Mouse (Mus musculus) c-Kit-positive CD71-negative TER-119-negative erythroid progenitor cells, embryonic 14.5 days (primary cell): Measurements from ENCODE around the gene Gm17535.
"Not testable (repeated sequence)": the region's sequence is repeated elsewhere in the genome, so short reads cannot be mapped to it uniquely, and the experiment has no call there.

Source experiments
- DNase-seq: peaks from one replicate; pipeline ENCODE4 v3.0.0-alpha.2; 2013; ENCODE audit warnings: low read depth

The Gm17535 gene

DNA sequence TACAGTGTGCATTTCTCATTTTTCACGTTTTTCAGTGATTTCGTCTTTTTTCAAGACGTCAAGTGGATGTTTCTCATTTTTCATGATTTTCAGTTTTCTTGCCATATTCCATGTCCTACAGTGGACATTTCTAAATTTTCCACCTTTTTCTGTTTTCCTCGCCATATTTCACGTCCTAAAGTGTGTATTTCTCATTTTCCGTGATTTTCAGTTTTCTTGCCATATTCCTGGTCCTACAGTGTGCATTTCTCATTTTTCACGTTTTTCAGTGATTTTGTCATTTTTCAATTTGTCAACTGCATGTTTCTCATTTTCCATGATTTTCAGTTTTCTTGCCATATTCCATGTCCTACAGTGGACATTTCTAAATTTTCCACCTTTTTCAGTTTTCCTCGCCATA lies at the start of gene Gm17535:
Gm17535 (plus strand) TSS at position 301 of the 400 bp plus-strand sequence.
- not testable (repeated sequence) for DNase-seq

- peak; percentile 20 for DNase-seq
Observed at GRCm38 (mm10) chr9:3000445-3000972, 33.9 kb upstream of the Gm17535 start, which contains the start of gene Gm10722. Gene Gm10722 (plus strand): TSS chr9:3000922.

DNA sequence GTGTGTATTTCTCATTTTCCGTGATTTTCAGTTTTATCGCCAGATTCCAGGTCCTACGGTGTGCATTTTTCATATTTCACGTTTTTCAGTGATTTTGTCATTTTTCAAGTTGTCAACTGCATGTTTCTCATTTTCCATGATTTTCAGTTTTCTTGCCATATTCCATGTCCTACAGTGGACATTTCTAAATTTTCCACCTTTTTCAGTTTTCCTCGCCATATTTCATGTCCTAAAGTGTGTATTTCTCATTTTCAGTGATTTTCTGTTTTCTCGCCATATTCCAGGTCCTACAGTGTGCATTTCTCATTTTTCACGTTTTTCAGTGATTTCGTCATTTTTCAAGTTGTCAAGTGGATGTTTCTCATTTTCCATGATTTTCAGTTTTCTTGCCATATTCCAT lies 33.4 kb upstream of the Gm17535 start:
- not testable (repeated sequence) for DNase-seq

DNA sequence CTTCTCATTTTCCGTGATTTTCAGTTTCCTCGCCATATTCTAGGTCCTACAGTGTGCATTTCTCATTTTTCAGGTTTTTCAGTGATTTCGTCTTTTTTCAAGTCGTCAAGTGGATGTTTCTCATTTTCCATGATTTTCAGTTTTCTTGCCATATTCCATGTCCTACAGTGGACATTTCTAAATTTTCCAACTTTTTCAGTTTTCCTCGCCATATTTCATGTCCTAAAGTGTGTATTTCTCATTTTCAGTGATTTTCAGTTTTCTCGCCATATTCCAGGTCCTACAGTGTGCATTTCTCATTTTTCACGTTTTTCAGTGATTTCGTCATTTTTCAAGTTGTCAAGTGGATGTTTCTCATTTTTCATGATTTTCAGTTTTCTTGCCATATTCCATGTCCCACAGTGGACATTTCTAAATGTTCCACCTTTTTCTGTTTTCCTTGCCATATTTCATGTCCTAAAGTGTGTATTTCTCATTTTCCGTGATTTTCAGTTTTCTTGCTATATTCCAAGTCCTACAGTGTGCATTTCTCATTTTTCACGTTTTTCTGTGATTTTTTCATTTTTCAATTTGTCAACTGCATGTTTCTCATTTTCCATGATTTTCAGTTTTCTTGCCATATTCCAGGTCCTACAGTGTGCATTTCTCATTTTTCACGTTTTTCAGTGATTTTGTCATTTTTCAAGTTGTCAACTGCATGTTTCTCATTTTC lies 32.3 kb upstream of the Gm17535 start:
- not testable (repeated sequence) for DNase-seq

GRCm38 (mm10) chr9:3002794-3003396 lies 31.5 kb upstream of the Gm17535 start, which contains the start of gene Gm11168:
Gene Gm11168 (plus strand): TSS chr9:3003346.
- DNase-seq: not testable (repeated sequence)

- DNase-seq: not testable (repeated sequence)
Observed at GRCm38 (mm10) chr9:3006179-3006578, 28.2 kb upstream of the Gm17535 start.

GRCm38 (mm10) chr9:3006636-3007035 lies 27.8 kb upstream of the Gm17535 start:
- DNase-seq: not testable (repeated sequence)

DNA sequence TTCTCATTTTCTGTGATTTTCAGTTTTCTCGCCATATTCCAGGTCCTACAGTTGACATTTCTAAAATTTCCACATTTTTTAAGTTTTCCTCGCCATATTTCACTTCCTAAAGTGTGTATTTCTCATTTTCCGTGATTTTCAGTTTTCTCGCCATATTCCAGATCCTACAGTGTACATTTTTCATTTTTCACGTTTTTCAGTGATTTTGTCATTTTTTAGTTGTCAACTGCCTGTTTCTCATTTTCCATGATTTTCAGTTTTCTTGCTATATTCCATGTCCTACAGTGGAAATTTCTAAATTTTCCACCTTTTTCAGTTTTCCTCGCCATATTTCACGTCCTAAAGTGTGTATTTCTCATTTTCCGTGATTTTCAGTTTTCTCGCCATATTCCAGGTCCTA lies 27.1 kb upstream of the Gm17535 start:
- DNase-seq: peak; percentile 7

- not testable (repeated sequence) for DNase-seq
Observed at GRCm38 (mm10) chr9:3009331-3009730, 25.1 kb upstream of the Gm17535 start.

DNA sequence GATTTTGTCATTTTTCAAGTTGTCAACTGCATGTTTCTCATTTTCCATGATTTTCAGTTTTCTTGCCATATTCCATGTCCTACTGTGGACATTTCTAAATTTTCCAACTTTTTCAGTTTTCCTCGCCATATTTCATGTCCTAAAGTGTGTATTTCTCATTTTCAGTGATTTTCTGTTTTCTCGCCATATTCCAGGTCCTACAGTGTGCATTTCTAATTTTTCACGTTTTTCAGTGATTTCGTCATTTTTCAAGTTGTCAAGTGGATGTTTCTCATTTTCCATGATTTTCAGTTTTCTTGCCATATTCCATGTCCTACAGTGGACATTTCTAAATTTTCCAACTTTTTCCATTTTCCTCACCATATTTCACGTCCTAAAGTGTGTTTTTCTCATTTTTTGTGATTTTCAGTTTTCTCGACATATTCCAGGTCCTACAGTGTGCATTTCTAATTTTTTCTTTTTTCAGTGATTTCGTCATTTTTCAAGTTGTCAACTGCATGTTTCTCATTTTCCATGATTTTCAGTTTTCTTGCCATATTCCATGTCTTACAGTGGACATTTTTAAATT lies 22.3 kb upstream of the Gm17535 start:
- DNase-seq: not testable (repeated sequence)

DNA sequence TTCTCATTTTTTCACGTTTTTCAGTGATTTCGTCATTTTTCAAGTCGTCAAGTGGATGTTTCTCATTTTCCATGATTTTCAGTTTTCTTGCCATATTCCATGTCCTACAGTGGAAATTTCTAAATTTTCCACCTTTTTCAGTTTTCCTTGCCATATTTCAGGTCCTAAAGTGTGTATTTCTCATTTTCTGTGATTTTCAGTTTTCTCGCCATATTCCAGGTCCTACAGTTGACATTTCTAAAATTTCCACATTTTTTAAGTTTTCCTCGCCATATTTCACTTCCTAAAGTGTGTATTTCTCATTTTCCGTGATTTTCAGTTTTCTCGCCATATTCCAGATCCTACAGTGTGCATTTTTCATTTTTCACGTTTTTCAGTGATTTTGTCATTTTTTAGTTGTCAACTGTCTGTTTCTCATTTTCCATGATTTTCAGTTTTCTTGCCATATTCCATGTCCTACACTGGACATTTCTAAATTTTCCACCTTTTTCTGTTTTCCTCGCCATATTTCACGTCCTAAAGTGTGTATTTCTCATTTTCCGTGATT lies 21.6 kb upstream of the Gm17535 start, which contains the start of gene Gm10721:
Gm10721 (plus strand) TSS at position 408 of the 547 bp plus-strand sequence.
- DNase-seq: not testable (repeated sequence)

DNA sequence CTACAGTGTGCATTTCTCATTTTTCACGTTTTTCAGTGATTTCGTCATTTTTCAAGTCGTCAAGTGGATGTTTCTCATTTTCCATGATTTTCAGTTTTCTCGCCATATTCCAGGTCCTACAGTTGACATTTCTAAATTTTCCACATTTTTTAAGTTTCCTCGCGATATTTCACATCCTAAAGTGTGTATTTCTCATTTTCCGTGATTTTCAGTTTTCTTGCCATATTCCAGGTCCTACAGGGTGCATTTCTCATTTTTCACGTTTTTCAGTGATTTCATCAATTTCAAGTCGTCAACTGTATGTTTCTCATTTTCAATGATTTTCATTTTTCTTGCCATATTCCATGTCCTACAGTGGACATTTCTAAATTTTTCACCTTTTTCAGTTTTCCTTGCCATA lies 19.0 kb upstream of the Gm17535 start, which contains the start of gene Gm10720:
Gm10720 (plus strand) TSS at position 301 of the 400 bp plus-strand sequence.
- DNase-seq: not testable (repeated sequence)

- DNase-seq: not testable (repeated sequence)
Observed at GRCm38 (mm10) chr9:3015896-3016295, 18.5 kb upstream of the Gm17535 start.

DNA sequence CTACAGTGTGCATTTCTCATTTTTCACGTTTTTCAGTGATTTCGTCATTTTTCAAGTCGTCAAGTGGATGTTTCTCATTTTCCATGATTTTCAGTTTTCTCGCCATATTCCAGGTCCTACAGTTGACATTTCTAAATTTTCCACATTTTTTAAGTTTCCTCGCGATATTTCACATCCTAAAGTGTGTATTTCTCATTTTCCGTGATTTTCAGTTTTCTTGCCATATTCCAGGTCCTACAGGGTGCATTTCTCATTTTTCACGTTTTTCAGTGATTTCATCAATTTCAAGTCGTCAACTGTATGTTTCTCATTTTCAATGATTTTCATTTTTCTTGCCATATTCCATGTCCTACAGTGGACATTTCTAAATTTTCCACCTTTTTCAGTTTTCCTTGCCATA lies 17.3 kb upstream of the Gm17535 start, which contains the start of gene Gm10719:
Gm10719 (plus strand) TSS at position 301 of the 400 bp plus-strand sequence.
- not testable (repeated sequence) for DNase-seq

DNA sequence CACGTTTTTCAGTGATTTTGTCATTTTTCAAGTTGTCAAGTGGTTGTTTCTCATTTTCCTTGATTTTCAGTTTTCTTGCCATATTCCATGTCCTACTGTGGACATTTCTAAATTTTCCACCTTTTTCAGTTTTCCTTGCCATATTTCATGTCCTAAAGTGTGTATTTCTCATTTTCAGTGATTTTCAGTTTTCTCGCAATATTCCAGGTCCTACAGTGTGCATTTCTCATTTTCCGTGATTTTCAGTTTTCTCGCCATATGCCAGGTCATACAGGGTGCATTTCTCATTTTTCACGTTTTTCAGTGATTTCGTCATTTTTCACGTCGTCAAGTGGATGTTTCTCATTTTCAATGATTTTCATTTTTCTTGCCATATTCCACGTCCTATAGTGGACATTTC lies 15.5 kb upstream of the Gm17535 start:
- not testable (repeated sequence) for DNase-seq

DNA sequence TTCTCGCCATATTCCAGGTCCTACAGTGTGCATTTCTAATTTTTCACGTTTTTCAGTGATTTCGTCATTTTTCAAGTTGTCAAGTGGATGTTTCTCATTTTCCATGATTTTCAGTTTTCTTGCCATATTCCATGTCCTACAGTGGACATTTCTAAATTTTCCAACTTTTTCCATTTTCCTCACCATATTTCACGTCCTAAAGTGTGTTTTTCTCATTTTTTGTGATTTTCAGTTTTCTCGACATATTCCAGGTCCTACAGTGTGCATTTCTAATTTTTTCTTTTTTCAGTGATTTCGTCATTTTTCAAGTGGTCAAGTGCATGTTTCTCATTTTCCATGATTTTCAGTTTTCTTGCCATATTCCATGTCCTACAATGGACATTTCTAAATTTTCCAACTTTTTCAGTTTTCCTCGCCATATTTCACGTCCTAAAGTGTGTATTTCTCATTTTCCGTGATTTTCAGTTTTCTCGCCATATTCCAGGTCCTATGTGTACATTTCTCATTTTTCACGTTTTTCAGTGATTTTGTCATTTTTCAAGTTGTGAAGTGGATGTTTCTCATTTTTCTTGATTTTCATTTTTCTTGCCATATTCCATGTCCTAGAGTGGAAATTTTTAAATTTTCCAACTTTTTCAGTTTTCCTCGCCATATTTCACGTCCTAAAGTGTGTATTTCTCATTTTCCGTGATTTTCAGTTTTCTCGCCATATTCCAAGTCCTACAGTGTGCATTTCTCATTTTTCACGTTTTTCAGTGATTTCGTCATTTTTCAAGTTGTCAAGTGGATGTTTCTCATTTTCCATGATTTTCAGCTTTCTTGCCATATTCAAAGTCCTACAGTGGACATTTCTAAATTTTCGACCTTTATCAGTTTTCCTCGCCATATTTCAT lies 14.3 kb upstream of the Gm17535 start:
- not testable (repeated sequence) for DNase-seq

DNA sequence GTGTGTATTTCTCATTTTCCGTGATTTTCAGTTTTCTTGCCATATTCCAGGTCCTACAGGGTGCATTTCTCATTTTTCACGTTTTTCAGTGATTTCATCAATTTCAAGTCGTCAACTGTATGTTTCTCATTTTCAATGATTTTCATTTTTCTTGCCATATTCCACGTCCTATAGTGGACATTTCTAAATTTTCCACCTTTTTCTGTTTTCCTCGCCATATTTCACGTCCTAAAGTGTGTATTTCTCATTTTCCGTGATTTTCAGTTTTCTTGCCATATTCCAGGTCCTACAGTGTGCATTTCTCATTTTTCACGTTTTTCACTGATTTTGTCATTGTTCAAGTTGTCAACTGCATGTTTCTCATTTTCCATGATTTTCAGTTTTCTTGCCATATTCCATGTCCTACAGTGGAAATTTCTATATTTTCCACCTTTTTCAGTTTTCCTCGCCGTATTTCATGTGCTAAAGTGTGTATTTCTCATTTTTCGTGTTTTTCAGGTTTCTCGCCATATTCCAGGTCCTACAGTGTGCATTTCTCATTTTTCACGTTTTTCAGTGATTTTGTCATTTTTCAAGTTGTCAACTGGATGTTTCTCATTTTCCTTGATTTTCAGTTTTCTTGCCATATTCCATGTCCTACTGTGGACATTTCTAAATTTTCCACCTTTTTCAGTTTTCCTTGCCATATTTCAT lies 11.9 kb upstream of the Gm17535 start:
- DNase-seq: peak; percentile 12

DNA sequence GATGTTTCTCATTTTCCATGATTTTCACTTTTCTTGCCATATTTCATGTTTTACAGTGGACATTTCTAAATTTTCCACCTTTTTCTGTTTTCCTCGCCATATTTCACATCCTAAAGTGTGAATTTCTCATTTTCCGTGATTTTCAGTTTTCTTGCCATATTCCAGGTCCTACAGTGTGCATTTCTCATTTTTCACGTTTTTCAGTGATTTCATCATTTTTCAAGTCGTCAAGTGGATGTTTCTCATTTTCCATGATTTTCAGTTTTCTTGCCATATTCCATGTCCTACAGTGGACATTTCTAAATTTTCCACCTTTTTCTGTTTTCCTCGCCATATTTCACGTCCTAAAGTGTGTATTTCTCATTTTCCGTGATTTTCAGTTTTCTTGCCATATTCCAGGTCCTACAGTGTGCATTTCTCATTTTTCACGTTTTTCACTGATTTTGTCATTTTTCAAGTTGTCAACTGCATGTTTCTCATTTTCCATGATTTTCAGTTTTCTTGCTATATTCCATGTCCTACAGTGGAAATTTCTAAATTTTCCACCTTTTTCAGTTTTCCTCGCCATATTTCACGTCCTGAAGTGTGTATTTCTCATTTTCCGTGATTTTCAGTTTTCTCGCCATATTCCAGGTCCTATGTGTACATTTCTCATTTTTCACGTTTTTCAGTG lies 11.0 kb upstream of the Gm17535 start, which contains the start of gene Gm10718:
Gm10718 (plus strand) TSS at position 236 of the 673 bp plus-strand sequence.
- not testable (repeated sequence) for DNase-seq

DNA sequence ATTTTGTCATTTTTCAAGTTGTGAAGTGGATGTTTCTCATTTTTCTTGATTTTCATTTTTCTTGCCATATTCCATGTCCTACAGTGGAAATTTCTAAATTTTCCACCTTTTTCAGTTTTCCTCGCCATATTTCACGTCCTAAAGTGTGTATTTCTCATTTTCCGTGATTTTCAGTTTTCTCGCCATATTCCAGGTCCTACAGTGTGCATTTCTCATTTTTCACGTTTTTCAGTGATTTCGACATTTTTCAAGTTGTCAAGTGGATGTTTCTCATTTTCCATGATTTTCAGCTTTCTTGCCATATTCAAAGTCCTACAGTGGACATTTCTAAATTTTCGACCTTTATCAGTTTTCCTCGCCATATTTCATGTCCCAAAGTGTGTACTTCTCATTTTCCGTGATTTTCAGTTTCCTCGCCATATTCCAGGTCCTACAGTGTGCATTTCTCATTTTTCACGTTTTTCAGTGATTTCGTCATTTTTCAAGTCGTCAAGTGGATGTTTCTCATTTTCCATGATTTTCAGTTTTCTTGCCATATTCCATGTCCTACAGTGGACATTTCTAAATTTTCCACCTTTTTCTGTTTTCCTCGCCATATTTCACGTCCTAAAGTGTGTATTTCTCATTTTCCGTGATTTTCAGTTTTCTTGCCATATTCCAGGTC lies 10.3 kb upstream of the Gm17535 start:
- not testable (repeated sequence) for DNase-seq
